Mouse (Mus musculus) c-Kit-positive CD71-negative TER-119-negative erythroid progenitor cells, embryonic 14.5 days (primary cell): Measurements from ENCODE around the gene Arntl2.

ENCODE experiments used
- DNase-seq: peaks from one replicate; pipeline ENCODE4 v3.0.0-alpha.2; 2013; ENCODE audit warnings: low read depth

The Arntl2 gene

GRCm38 (mm10) chr6:146781566-146781965, 14.3 kb upstream of the Arntl2 start:
- DNase-seq: no peak

- no peak for DNase-seq
Observed at GRCm38 (mm10) chr6:146793527-146793926, 2.3 kb upstream of the Arntl2 start.

DNA sequence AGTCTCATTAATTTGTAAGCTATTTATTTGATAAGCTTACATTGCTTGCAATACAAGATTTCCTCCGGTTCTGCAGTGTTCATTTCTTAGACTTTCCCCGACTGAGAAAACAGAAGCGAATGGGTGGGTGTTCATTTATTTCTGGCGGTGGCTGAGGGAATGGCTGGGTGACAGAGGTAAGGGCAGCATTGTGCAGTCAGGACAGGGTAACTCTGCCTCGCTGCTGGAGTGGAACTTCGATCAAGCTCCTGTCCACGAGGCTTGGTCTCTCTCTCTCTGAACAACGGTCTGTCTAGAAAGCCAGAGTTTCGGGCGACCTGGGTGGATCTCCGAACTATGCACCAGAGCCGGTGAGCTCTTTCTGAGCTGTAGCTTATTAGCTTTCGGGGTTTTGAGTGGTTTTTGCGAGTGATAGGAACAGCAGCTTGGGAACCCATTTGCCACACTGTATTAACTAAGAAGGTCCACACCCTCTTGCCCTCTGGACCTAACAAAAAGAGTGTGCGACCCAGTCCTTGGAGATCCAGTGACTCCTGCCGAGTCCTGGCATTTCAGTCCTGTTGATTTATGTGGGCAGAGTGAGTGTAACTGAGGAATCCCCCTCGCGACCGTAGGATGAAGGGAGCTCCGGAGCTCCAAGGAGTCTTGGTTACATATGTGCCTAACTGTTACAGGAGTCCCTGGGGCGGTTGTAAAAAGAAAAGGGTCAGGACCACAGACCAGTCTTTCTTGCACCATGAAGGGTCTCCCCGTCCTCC, 510 bp upstream of the Arntl2 start:
- DNase-seq: no peak

GRCm38 (mm10) chr6:146797446-146797845, 1.6 kb downstream of the Arntl2 start:
- DNase-seq: no peak

DNA sequence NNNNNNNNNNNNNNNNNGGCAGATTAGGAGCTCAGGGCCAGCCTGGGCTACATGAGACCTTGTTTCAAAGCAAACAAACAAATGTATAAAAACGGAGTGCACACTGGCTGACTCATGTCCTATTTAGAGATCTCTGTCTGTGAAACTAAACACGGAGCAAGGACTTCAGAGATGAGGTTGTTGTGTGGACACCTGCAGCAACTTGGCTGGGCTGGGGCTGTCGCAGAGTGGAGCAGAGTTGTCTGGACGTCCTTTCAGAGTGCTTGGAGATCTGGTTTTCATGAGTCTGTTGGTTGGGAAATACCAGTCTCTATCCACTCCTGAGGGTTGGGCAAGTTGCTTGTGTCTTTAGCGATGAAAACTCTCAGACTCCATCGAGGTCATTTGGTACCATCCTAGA, 14.1 kb downstream of the Arntl2 start:
- DNase-seq: no peak

GRCm38 (mm10) chr6:146813007-146813406, 17.2 kb downstream of the Arntl2 start:
- no peak for DNase-seq

DNA sequence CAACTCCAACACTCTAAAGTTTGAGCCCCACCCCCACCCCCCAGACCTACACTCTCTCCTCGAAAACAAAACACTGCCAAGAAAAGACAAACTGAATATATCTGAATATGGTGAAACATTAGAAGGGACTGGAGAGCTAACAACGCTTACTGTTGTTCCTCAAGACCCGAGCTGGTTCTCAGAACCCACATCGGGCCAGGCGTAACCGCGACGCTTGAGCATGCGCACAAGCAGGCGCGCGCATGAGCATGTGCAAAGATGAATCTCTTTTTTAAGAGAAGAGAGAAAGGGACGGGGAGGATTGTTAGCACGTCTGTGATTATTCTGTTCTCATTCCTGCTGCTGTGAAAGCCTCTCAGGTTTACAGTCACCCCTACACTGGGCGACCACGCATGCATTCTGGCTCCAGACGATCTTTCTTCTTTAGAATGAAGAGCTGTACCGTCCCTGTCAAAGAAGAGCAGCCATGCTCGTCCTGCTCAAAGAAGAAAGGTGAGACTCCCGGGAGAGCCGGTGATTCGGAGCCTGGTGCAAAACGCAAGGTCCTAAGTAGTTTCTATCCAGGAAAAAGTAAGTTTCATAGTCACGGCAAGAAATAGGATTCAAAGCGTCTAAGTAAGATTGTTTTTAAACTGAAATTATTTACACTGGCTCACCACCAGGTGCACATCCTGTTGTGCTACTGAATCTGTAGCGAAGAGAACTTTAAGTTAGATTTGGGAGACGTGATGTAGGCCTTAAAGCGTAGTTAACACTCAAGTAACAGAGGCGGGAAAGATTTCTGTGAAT, 24.5 kb downstream of the Arntl2 start:
- no peak for DNase-seq

DNA sequence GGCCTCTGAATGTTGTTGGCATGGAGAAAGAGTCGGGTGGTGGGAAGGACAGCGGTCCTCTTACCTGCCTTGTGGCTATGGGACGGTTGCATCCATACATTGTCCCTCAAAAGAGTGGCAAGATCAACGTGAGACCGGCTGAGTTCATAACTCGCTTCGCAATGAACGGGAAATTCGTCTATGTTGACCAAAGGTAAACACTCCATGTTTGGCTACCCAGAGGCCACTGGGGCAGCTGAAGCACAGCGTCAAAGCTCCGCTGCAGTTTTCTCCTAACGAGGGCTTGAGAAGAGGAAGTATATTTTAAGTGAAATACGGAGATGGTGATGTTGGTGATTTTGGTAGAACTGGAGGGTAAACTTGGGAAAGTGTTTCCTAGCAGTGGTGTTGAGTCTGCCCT, 26.1 kb downstream of the Arntl2 start:
- no peak for DNase-seq

DNA sequence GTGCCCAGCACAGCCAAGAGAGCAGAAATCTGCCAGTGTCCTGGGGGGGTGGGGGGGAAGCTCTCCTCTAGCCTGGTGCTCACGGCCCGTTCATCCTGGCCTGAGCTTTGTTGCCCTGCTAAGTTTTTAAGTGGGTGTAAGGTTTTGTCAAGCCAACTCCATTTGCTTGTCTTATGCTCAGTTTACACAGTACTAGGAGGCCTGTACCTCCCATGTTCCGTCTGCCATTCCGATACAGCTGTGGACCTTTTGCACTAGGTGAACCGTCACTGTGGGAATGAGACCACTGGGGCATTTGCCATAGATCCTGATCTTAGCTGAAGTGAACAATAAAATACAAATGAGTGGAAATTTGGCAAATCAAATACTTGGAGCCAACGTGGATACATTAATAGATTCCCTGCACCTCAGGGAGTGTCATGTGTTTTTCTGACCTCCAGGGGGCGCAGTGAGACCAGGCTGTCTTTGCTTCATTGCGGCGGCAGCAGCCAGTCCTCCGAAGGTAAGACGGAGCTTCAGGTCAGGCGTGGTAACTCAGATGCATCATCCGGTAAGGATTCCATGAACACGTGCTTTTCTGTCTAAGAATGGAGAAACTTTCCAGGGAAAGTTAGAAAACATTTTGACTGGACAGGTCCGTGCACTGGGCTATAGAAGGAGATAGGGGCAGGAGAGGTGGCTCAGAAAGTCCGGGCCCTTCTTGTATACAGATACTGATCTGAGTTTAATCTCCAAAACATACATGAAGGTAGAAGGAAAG, 29.1 kb downstream of the Arntl2 start:
- peak; percentile 32 for DNase-seq

DNA sequence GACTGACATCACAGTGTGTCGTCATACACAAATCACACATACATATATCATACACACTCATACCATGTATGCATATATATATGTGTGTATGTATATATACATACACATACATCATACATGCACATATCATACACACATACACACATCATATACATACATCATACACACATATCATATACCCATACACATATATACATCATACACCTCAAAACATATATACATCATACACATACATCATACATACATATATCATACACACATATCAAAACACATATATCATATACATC, 29.6 kb downstream of the Arntl2 start:
- no peak for DNase-seq

- DNase-seq: no peak
Observed at GRCm38 (mm10) chr6:146831320-146831719, 35.5 kb downstream of the Arntl2 start.

- peak; percentile 34 for DNase-seq
Observed at GRCm38 (mm10) chr6:146833485-146834314, 37.8 kb downstream of the Arntl2 start.

- no peak for DNase-seq
Observed at GRCm38 (mm10) chr6:146834342-146834741, 38.5 kb downstream of the Arntl2 start.

GRCm38 (mm10) chr6:146835784-146836183, 39.9 kb downstream of the Arntl2 start:
- DNase-seq: no peak

DNA sequence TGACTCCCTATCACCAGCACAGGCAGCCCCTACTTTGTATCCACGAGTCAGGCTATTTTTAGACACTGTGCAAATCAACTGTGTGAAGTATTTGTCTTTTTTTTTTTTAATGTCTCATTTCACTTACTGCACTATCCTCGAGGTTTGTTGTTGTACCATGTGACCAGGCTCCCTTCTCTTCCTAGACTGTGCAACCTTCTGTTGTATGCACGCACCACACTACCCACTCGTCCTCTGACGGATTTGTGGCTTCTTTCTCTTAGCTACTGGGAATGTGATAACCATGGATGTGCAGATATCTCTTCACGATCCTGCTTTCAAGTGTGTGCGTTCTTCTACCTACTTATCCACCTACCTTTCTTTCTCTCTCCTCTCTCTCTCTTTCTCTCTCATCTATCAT, 41.5 kb downstream of the Arntl2 start:
- no peak for DNase-seq

DNA sequence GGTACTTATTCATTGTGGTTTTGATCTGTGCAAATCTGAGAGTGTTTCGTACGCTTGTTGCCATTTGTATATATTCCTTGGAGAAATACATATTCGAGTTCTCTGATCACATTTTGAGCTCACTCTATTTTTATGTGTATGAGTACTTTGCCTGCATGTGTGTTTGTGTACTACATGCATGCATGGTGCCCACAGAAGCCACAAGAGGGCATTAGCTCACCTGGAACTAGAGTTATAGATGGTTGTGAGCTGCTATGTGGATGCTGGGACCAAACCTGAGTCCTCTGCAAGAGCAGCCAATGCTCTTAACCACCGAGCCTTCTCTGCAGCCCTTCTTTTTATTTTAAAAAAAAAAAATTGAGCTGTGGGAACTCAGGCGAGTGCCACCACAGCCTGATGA, 42.5 kb downstream of the Arntl2 start:
- DNase-seq: no peak

GRCm38 (mm10) chr6:146838863-146839262, 43.0 kb downstream of the Arntl2 start:
- no peak for DNase-seq

- no peak for DNase-seq
Observed at GRCm38 (mm10) chr6:146844867-146845266, 49.0 kb downstream of the Arntl2 start.

DNA sequence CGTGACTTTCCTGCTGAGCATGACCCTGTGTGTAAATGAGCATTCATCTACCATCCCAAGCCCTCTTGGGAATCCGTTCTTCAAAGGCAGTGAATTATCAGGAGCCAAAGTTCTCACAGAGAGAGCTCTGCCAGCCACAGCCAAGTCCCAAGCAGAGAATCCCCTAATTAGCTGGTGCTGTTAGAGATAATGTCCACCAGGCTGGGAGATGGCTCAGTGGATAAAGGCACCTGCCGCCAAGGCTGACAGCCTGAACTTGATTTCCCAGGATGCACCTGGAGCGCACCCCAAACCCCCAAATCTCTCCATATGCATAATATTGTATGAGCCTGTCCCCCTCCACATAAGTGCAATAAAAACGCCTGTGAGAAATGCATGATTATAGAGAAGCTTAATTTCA, 49.5 kb downstream of the Arntl2 start:
- no peak for DNase-seq

GRCm38 (mm10) chr6:146845961-146846750, 50.3 kb downstream of the Arntl2 start:
- no peak for DNase-seq

DNA sequence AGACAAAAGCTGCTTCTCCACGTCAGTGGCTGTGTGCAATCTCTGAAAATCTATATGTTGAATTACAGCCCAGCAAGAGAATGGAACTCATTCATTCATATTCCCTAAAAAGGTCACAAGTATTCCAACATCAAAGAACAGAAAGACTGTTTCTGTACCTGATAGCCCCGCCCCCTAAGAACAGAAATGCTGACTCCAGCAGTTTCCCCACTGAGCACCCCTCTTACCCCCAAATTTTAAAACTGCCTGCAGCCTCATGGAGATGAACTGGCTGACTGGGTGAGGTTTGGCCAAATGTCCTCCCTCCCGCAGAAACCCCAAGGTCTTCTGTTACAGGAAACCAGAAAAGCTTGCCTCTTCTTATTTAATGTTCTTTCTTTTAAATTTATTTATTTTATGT, 51.5 kb downstream of the Arntl2 start:
- no peak for DNase-seq
